Mouse (Mus musculus) cerebellum, adult 2 months (tissue): ENCODE results near the gene Fgfr2. TPM values are rescaled to one million over a fixed set of nuclear protein-coding genes. Genes with fewer than 3 reads are reported as not detected.

Experiments used
- DNase-seq, 2 experiments: peaks; one replicate each; pipeline ENCODE4 v3.0.0; 2021
- H3K27ac ChIP-seq: fragments of 200-500 bp; 2 replicates; pipeline ENCODE4 v1.5.1; 2012; ENCODE audit warnings: low read length, control low read depth, inconsistent platforms; ENCODE audit not compliant: insufficient read depth
- H3K27me3 ChIP-seq: fragments of 200-500 bp; 2 replicates; pipeline ENCODE4 v1.6.1; 2012; ENCODE audit warnings: inconsistent platforms, mild to moderate bottlenecking, low read length, moderate library complexity; ENCODE audit not compliant: control insufficient read depth, insufficient read depth
- H3K4me1 ChIP-seq: fragments of 200-500 bp; 2 replicates; pipeline ENCODE4 v1.6.1; 2011; ENCODE audit warnings: low read length; ENCODE audit not compliant: control insufficient read depth, insufficient read depth
- H3K4me3 ChIP-seq: fragments of 200-500 bp; replicated peaks from 2 replicates; pipeline ENCODE3; 2011; ENCODE audit warnings: mild to moderate bottlenecking, low read depth, low read length, control low read depth; ENCODE audit not compliant: insufficient read depth
- CTCF ChIP-seq: fragments of 200-500 bp; IDR thresholded peaks from 2 replicates; pipeline ENCODE4 v1.5.1; 2011; ENCODE audit warnings: low read depth, mild to moderate bottlenecking, control low read depth, low read length, moderate library complexity, borderline replicate concordance; ENCODE audit not compliant: insufficient read depth
- POLR2A ChIP-seq: fragments of 200-500 bp; IDR thresholded peaks from 2 replicates; pipeline ENCODE4 v1.6.1; 2011; ENCODE audit warnings: low read length, control low read depth, borderline replicate concordance; ENCODE audit not compliant: insufficient read depth
- WGBS: fragments of 180-500 bp; shearing (Covaris S2); methylation state at CpG from one replicate; pipeline ENCODE4 v1.1.7; 2018; 5-methylcytosine and 5-hydroxymethylcytosine counted together
- polyA plus RNA-seq: library from polyadenylated mRNA; depleted of rRNA; stranded (reverse); fragments of >200 nt; gene quantifications from 2 replicates; pipeline ENCODE4 v1.2.3, GENCODE M21; 2012

Fgfr2 gene
- polyA plus RNA-seq, 1 experiment = 95.3 TPM

GRCm38 (mm10) chr7:130819624-130820023 lies 2303.5 kb downstream of the Fgfr2 start:
- Histone ChIP-seq H3K4me3 (no peak overlapping the region), H3K27me3 (no peaks in the 10 kb centered on the region), H3K27ac (no peak overlapping the region), H3K4me1 (no peaks in the 10 kb centered on the region)
- no peak for DNase-seq
- TF ChIP-seq CTCF (no peak), POLR2A (no peak)
- 45% methylated on average over 10 of the region's 10 CpGs for WGBS

- DNase-seq = no peak
- no peak overlapping the region for H3K4me3 ChIP-seq
- WGBS = 84% methylated on average over 5 of the region's 5 CpGs
- no peak overlapping the region for H3K27ac ChIP-seq
- H3K4me1 ChIP-seq = no peaks in the 10 kb centered on the region
- TF ChIP-seq CTCF = no peak
- TF ChIP-seq POLR2A = no peak
- no peaks in the 10 kb centered on the region for H3K27me3 ChIP-seq
These were observed 2304.3 kb downstream of the Fgfr2 start for GRCm38 (mm10) chr7:130818813-130819212.

- TF ChIP-seq POLR2A (no peak), CTCF (no peak)
- WGBS = 83% methylated on average over 7 of the region's 7 CpGs
- DNase-seq = no peak
- Histone ChIP-seq H3K27ac (no peak overlapping the region), H3K27me3 (no peaks in the 10 kb centered on the region), H3K4me1 (no peaks in the 10 kb centered on the region), H3K4me3 (no peak overlapping the region)
These were observed 2306.9 kb downstream of the Fgfr2 start for GRCm38 (mm10) chr7:130816243-130816642.

GRCm38 (mm10) chr7:130815601-130816000 lies 2307.5 kb downstream of the Fgfr2 start:
- no peak for DNase-seq
- H3K27me3 ChIP-seq = no peaks in the 10 kb centered on the region
- no peaks in the 10 kb centered on the region for H3K4me1 ChIP-seq
- no peak overlapping the region for H3K4me3 ChIP-seq
- H3K27ac ChIP-seq = no peak overlapping the region
- 96% methylated on average over 10 of the region's 10 CpGs for WGBS
- TF ChIP-seq POLR2A (no peak), CTCF (no peak)

- no peaks in the 10 kb centered on the region for H3K27me3 ChIP-seq
- DNase-seq = no peak
- H3K4me1 ChIP-seq = 0 out of 2 replicates have a peak, but pooled peaks cover 4% of the 10 kb centered on the region
- TF ChIP-seq POLR2A = no peak
- TF ChIP-seq CTCF = no peak
- 51% methylated on average over 16 of the region's 16 CpGs for WGBS
- H3K4me3 ChIP-seq = no peak overlapping the region
- no peak overlapping the region for H3K27ac ChIP-seq
These were observed 2310.7 kb downstream of the Fgfr2 start for GRCm38 (mm10) chr7:130812407-130812806.

DNA sequence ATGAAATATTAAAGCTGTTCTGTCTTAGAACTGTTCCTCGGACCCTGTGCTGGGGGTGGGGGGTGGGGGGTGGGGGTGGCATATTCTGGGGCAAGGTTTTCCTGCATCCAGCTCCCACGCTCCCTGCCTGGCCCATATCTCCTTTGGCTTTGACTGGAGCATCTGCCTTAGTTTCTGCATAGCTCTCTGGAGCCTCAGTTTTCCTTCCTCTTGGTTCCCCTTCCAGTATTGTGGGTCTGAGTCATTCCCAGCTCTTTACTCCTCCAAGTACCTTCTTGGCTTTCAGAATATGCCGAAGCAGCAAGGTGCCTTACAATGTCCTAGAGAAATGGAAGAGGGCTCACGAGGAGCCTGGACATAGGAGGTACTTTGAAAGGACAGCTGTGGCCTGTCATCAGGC lies 2312.9 kb downstream of the Fgfr2 start:
- DNase-seq = no peak
- no peak for TF ChIP-seq POLR2A
- TF ChIP-seq CTCF = no peak
- 89% methylated on average over 4 of the region's 4 CpGs for WGBS
- Histone ChIP-seq H3K4me3 (no peak overlapping the region), H3K4me1 (0 out of 2 replicates have a peak, but pooled peaks cover 4% of the 10 kb centered on the region), H3K27ac (no peak overlapping the region), H3K27me3 (no peaks in the 10 kb centered on the region)

- Histone ChIP-seq H3K4me3 (no peak overlapping the region), H3K27me3 (no peaks in the 10 kb centered on the region), H3K27ac (no peak overlapping the region), H3K4me1 (0 out of 2 replicates have a peak, but pooled peaks cover 4% of the 10 kb centered on the region)
- DNase-seq = no peak
- WGBS = 87% methylated on average over 6 of the region's 6 CpGs
- TF ChIP-seq POLR2A (no peak), CTCF (no peak)
These were observed 2314.5 kb downstream of the Fgfr2 start for GRCm38 (mm10) chr7:130808694-130809093.

DNA sequence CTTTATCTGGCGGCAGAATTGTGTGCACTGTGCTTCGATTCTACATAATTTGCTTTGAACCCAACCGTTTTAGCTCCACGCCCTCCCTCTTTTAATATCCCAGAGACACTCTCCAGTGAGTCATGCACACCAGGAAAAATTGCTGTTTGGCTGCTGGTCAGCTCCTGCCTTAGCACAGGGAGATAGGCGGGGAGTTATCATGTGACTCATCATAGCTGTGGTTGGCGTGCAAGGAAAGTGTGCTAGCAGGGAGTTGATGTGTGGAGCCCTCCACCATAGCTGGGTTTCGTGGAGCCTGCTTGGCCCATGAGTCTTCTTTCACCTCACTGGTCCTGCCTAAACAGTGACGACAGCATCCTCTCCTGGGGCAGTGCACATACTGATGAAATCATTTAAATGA lies 2315.4 kb downstream of the Fgfr2 start:
- Histone ChIP-seq H3K27me3 (no peaks in the 10 kb centered on the region), H3K4me1 (0 out of 2 replicates have a peak, but pooled peaks cover 4% of the 10 kb centered on the region), H3K27ac (no peak overlapping the region), H3K4me3 (no peak overlapping the region)
- DNase-seq = peak; percentile 62 to 79
- no peak for TF ChIP-seq CTCF
- no peak for TF ChIP-seq POLR2A
- 17% methylated on average over 8 of the region's 8 CpGs for WGBS

GRCm38 (mm10) chr7:130804991-130805390 lies 2318.2 kb downstream of the Fgfr2 start:
- TF ChIP-seq CTCF (no peak), POLR2A (no peak)
- WGBS = 60% methylated on average over 5 of the region's 5 CpGs
- no peaks in the 10 kb centered on the region for H3K27me3 ChIP-seq
- 0 out of 2 replicates have a peak, but pooled peaks cover 4% of the 10 kb centered on the region for H3K4me1 ChIP-seq
- H3K4me3 ChIP-seq = no peak overlapping the region
- no peak overlapping the region for H3K27ac ChIP-seq
- DNase-seq = no peak
